Mouse (Mus musculus): Measurements from ENCODE around the gene Camsap3.

The Camsap3 gene

DNA sequence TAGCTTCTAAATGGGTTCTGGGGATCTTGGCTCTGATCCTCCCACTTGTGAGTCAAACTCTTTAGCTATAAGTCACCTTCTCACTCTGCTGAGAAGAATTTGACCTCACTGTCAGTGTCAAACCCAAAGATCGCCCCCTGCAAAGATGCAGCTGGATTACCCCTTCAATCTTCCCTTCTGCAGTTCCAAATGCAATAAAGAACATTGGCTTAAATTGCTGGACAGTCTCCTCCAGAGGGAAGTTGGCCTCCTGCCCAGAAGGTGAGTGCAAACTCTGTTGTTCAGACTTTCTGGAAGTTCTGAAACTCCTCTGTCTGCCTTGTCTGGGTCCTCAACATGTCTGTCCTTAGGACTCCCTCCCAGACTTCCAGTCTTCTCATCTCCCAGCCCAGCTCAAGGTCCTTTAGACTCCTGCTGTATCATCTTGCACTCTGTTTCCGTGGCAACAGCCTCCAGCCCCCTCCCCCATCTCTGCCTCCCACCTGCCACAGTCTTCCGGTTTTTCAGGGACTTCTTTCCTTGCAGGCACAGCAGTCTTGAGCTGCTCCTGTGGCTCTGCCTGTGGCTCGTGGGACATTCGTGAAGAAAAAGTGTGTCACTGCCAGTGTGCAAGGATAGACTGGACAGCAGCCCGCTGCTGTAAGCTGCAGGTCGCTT lies 69.8 kb downstream of the Camsap3 start:
- Histone ChIP-seq H3K36me3 (ENCODE audit: control insufficient read depth, insufficient read depth, low read length, poor library complexity, severe bottlenecking) (no peaks in the 10 kb centered on the region), H3K27me3 (ENCODE audit: control insufficient read depth, insufficient read depth, low read length, poor library complexity, severe bottlenecking) (no peaks in the 10 kb centered on the region)
- no peak for DNase-seq (ENCODE audit: low read depth, low spot score)
